23 mouse cellular contexts compared by ENCODE assay signal in the genomic region with DNA sequence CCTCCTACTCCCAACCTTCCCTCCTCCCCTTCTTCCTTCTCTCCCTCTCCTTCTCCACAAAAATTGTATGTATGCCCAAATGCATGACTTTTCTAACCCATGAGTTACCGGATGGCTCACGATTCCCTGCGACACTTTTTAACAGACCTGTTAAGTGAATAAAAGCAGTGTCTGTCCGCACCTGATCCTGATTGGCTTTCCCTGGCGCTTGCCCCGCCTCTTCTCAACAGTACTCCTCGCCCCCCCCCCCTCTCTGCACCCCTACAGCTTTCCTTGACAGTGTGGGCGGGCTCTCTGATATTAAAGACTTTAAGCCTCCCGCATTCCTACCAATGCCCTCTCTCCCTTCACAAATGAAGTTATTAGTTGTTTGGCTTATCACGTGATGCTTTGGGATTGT. TPM values are rescaled to one million over a fixed set of nuclear protein-coding genes. Genes with fewer than 3 reads are reported as not detected.
A peak's percentile ranks its signal among the peaks of the same experiment; 100 is the strongest.
DNase-seq lines count a peak whose midpoint lies in the region; ATAC-seq and TF ChIP-seq lines count a peak whose summit lies in the region.
"Had no signal": no experiment of that assay in that cellular context is flagged by ENCODE, and none has a peak within 500 bp of the region (broad histone marks: within the 10 kb centered on the region; RNA-seq: fewer than 3 reads in every experiment).

No protein-coding gene starts in this region.

- no peak overlapping the region for H3K4me3 ChIP-seq in heart, embryonic 11.5 days (ENCODE audit: low read depth, low read length)
- H3K4me3 ChIP-seq in heart, embryonic 15.5 days = 0 out of 2 replicates have a peak overlapping the region, but pooled peaks have one; percentile 1
- H3K4me3 ChIP-seq in liver, embryonic 11.5 days (ENCODE audit: low read depth, low read length) = no peak overlapping the region
- H3K4me3 ChIP-seq in liver, postnatal 0 days (ENCODE audit: low read depth, low read length) = no peak overlapping the region
- H3K4me3 ChIP-seq: embryonic facial prominence, embryonic 15.5 days; erythroblast, embryonic 14.5 days; forebrain, embryonic 10.5 days; forebrain, embryonic 15.5 days; hindbrain, embryonic 13.5 days; kidney, embryonic 15.5 days had no signal

- no peaks in the 10 kb centered on the region for H3K36me3 ChIP-seq in heart, embryonic 11.5 days (ENCODE audit: control insufficient read depth, insufficient read depth, low read length)
- H3K36me3 ChIP-seq in heart, embryonic 15.5 days = no peaks in the 10 kb centered on the region
- H3K36me3 ChIP-seq in liver, embryonic 11.5 days (ENCODE audit: control insufficient read depth, insufficient read depth, low read length) = no peaks in the 10 kb centered on the region
- H3K36me3 ChIP-seq in liver, postnatal 0 days (replicated peaks; ENCODE audit: insufficient read depth, low read length) = no peaks in the 10 kb centered on the region
- H3K36me3 ChIP-seq: embryonic facial prominence, embryonic 15.5 days; forebrain, embryonic 10.5 days; forebrain, embryonic 15.5 days; hindbrain, embryonic 13.5 days; kidney, embryonic 15.5 days had no signal

- no peaks in the 10 kb centered on the region for H3K4me1 ChIP-seq in heart, embryonic 11.5 days (ENCODE audit: control insufficient read depth, insufficient read depth, low read length)
- H3K4me1 ChIP-seq in heart, embryonic 15.5 days (replicated peaks) = no peaks in the 10 kb centered on the region
- H3K4me1 ChIP-seq in liver, embryonic 11.5 days (replicated peaks; ENCODE audit: control insufficient read depth, insufficient read depth, low read length) = no peaks in the 10 kb centered on the region
- peaks cover 5% of the 10 kb centered on the region; the same call in 1 of the 2 replicates for H3K4me1 ChIP-seq in liver, postnatal 0 days (ENCODE audit: insufficient read depth)
- H3K4me1 ChIP-seq: embryonic facial prominence, embryonic 15.5 days; forebrain, embryonic 15.5 days; hindbrain, embryonic 13.5 days had no signal

- 26% methylated on average over 10 of the region's 10 CpGs for whole genome bisulfite sequencing in heart, embryonic 11.5 days (ENCODE audit: insufficient replicate concordance)
- WGBS in heart, embryonic 15.5 days = 31% methylated on average over 10 of the region's 10 CpGs
- WGBS in liver, embryonic 11.5 days = 34% methylated on average over 10 of the region's 10 CpGs
- 55% methylated on average over 10 of the region's 10 CpGs for WGBS in liver, postnatal 0 days (ENCODE audit: insufficient replicate concordance)

- intact Hi-C loops in heart, postnatal 14 days (cut with DNase I) = no loop called here

- TF ChIP-seq EP300 in liver, postnatal 0 days (IDR thresholded peaks at IDR 0.05; ENCODE audit: low read depth) = no peak

- H3K4me2 ChIP-seq in heart, embryonic 11.5 days = peak overlapping the region; percentile 31
- H3K4me2 ChIP-seq in heart, embryonic 15.5 days = peak overlapping the region; percentile 30
- H3K4me2 ChIP-seq in liver, embryonic 11.5 days = no peak overlapping the region
- H3K4me2 ChIP-seq in liver, postnatal 0 days (ENCODE audit: low read depth, low read length) = no peak overlapping the region
- H3K4me2 ChIP-seq: embryonic facial prominence, embryonic 15.5 days; forebrain, embryonic 15.5 days; hindbrain, embryonic 13.5 days; kidney, embryonic 15.5 days had no signal

- no peaks in the 10 kb centered on the region for H3K27me3 ChIP-seq in heart, embryonic 11.5 days (ENCODE audit: control insufficient read depth, insufficient read depth, low read length)
- no peaks in the 10 kb centered on the region for H3K27me3 ChIP-seq in heart, embryonic 15.5 days
- no peaks in the 10 kb centered on the region for H3K27me3 ChIP-seq in liver, embryonic 11.5 days (replicated peaks; ENCODE audit: control insufficient read depth, insufficient read depth, low read length)
- H3K27me3 ChIP-seq in liver, postnatal 0 days (ENCODE audit: insufficient read depth, low read length) = no peaks in the 10 kb centered on the region
- H3K27me3 ChIP-seq: embryonic facial prominence, embryonic 15.5 days; forebrain, embryonic 15.5 days; hindbrain, embryonic 13.5 days; kidney, embryonic 15.5 days had no signal

- H3K27ac ChIP-seq in heart, embryonic 11.5 days (ENCODE audit: low read depth, low read length) = no peak overlapping the region
- H3K27ac ChIP-seq in heart, embryonic 15.5 days = no peak overlapping the region
- H3K27ac ChIP-seq in liver, embryonic 11.5 days (ENCODE audit: low read depth, low read length) = no peak overlapping the region
- H3K27ac ChIP-seq in liver, postnatal 0 days (ENCODE audit: low read depth) = no peak overlapping the region
- H3K27ac ChIP-seq: embryonic facial prominence, embryonic 15.5 days; forebrain, embryonic 10.5 days; forebrain, embryonic 15.5 days; hindbrain, embryonic 13.5 days; hindbrain, postnatal 0 days; kidney, embryonic 15.5 days had no signal

- H3K9me3 ChIP-seq in heart, embryonic 11.5 days (replicated peaks; ENCODE audit: control insufficient read depth, low read length) = no peaks in the 10 kb centered on the region
- H3K9me3 ChIP-seq in heart, embryonic 15.5 days (replicated peaks) = no peaks in the 10 kb centered on the region
- no peaks in the 10 kb centered on the region for H3K9me3 ChIP-seq in liver, embryonic 11.5 days (ENCODE audit: control insufficient read depth, low read length)
- H3K9me3 ChIP-seq in liver, postnatal 0 days (ENCODE audit: low read length) = no peaks in the 10 kb centered on the region
- H3K9me3 ChIP-seq: embryonic facial prominence, embryonic 15.5 days; forebrain, embryonic 15.5 days; kidney, embryonic 15.5 days had no signal

- ATAC-seq in heart, embryonic 11.5 days (replicated peaks; ENCODE audit: insufficient number of reproducible peaks, low FRiP score, low TSS enrichment) = no peak
- ATAC-seq in heart, embryonic 15.5 days (replicated peaks; ENCODE audit: insufficient number of reproducible peaks, insufficient read depth, low FRiP score, low read depth) = no peak
- no peak for ATAC-seq in liver, embryonic 11.5 days (replicated peaks; ENCODE audit: low FRiP score)
- no peak for ATAC-seq in liver, postnatal 0 days
- ATAC-seq: forebrain, embryonic 15.5 days; hindbrain, postnatal 0 days had no signal

- no peak overlapping the region for H3K9ac ChIP-seq in heart, embryonic 11.5 days (ENCODE audit: low read depth, low read length)
- no peak overlapping the region for H3K9ac ChIP-seq in heart, embryonic 15.5 days
- H3K9ac ChIP-seq in liver, embryonic 11.5 days (ENCODE audit: low read depth, low read length) = no peak overlapping the region
- no peak overlapping the region for H3K9ac ChIP-seq in liver, postnatal 0 days (replicated peaks)
- H3K9ac ChIP-seq: embryonic facial prominence, embryonic 15.5 days; forebrain, embryonic 15.5 days; hindbrain, embryonic 13.5 days; kidney, embryonic 15.5 days had no signal

- TF ChIP-seq CTCF in liver, postnatal 0 days (IDR thresholded peaks at IDR 0.05; ENCODE audit: low read depth) = no peak

- DNase-seq in heart, postnatal 14 days = no peak
- no peak for DNase-seq in heart, postnatal 4 days
- peak; percentile 29 for DNase-seq in liver, embryonic 11.5 days (ENCODE audit: low spot score)
- no peak for DNase-seq in liver, postnatal 0 days
- peak; percentile 44 for DNase-seq in testis, postnatal 10 days (ENCODE audit: low spot score)
- DNase-seq in urinary bladder, adult 2 months (ENCODE audit: low spot score) = no peak
- DNase-seq: adrenal gland, adult 8-10 months; adrenal gland, postnatal 36 days; cerebellum, adult 11 months; cerebellum, adult 8-10 months; cerebellum, postnatal 14 days; embryo, embryonic 11 days; gastrocnemius, postnatal 36 days; kidney, adult 2 months had no signal

RNA-seq across cellular contexts. Expression of gene Pik3ap1, which starts 31.3 kb away (rescaled TPM):
- 1.3 TPM in 2 replicates for polyA plus RNA-seq in heart, embryonic 11.5 days (2014; fragmentation: Nextera tagmentation; extraction: Ambion mirVana)
- 1 to 10 TPM; 1.5 TPM for total RNA-seq in heart, postnatal 14 days (2021)
- 1.3 and 2.8 TPM in 2 replicates for polyA plus RNA-seq in heart, embryonic 15.5 days (2015; fragmentation: Nextera tagmentation; extraction: Ambion mirVana)
- total RNA-seq in heart, postnatal 4 days (2021) = 1 to 10 TPM in 1 of 2 experiments, under 1 TPM in 1; 0.95 to 1.2 TPM
- polyA plus RNA-seq in liver, embryonic 11.5 days (2014; fragmentation: Nextera tagmentation; extraction: Ambion mirVana) = 5.4 and 5.6 TPM in 2 replicates
- polyA plus RNA-seq in liver, postnatal 0 days (2015; fragmentation: Nextera tagmentation; extraction: Ambion mirVana) = 17.1 and 21.8 TPM in 2 replicates
- 4.0 and 4.5 TPM in 2 replicates for polyA plus RNA-seq in urinary bladder, adult 2 months (2012; rRNA removed)

Comparison
In these comparisons a context has a peak if more than half of its experiments do, and no peak if none do; other contexts are left out.
1. DNase-seq: peak in liver, embryonic 11.5 days (single experiment) and testis, postnatal 10 days (single experiment); none in heart, postnatal 14 days (0 of 2), heart, postnatal 4 days (single experiment), liver, postnatal 0 days (single experiment) and urinary bladder, adult 2 months (single experiment).
2. H3K4me2 ChIP-seq: peak in heart, embryonic 11.5 days (single experiment) and heart, embryonic 15.5 days (single experiment); none in liver, embryonic 11.5 days (single experiment) and liver, postnatal 0 days (single experiment).